Mouse (Mus musculus) intestine, postnatal 0 days (tissue): ENCODE data around the gene Samd1. TPM values are rescaled to one million over a fixed set of nuclear protein-coding genes. Genes with fewer than 3 reads are reported as not detected.
A peak's percentile ranks its signal among the peaks of the same experiment; 100 is the strongest.

ENCODE experiments used
- ATAC-seq: fragments of 200-750 bp; cut with Nextera tagmentation; 2 replicates; pipeline ENCODE4 v1.8.0; 2017; ENCODE audit warnings: mild to moderate bottlenecking, moderate TSS enrichment, moderate library complexity
- H3K27ac ChIP-seq: fragments of 300-500 bp; sonication (generic); 2 replicates; pipeline ENCODE4 v1.5.1; 2014; ENCODE audit warnings: mild to moderate bottlenecking, low read depth, low read length, moderate library complexity
- H3K27me3 ChIP-seq: fragments of 300-500 bp; sonication (generic); replicated peaks from 2 replicates; pipeline ENCODE4 v1.6.1; 2014; ENCODE audit warnings: low read length, mixed read lengths; ENCODE audit not compliant: control insufficient read depth, insufficient read depth
- H3K36me3 ChIP-seq: fragments of 300-500 bp; sonication (generic); 2 replicates; pipeline ENCODE4 v1.6.1; 2014; ENCODE audit warnings: mild to moderate bottlenecking, moderate library complexity; ENCODE audit not compliant: control insufficient read depth, insufficient read depth
- H3K4me1 ChIP-seq: fragments of 300-500 bp; sonication (generic); replicated peaks from 2 replicates; pipeline ENCODE4 v1.6.1; 2014; ENCODE audit warnings: antibody characterized with exemption, low read length, mixed read lengths; ENCODE audit not compliant: control insufficient read depth, insufficient read depth
- H3K4me2 ChIP-seq: fragments of 300-500 bp; sonication (generic); replicated peaks from 2 replicates; pipeline ENCODE4 v1.6.1; 2014; ENCODE audit warnings: low read depth, mild to moderate bottlenecking, moderate library complexity
- H3K4me3 ChIP-seq: fragments of 300-500 bp; sonication (generic); 2 replicates; pipeline ENCODE4 v1.5.1; 2014; ENCODE audit warnings: low read depth, low read length
- H3K9ac ChIP-seq: fragments of 300-500 bp; sonication (generic); 2 replicates; pipeline ENCODE4 v1.6.1; 2014; ENCODE audit warnings: mild to moderate bottlenecking, low read depth, low read length
- H3K9me3 ChIP-seq: fragments of 300-500 bp; sonication (generic); 2 replicates; pipeline ENCODE4 v1.6.1; 2016; ENCODE audit warnings: mixed run types; ENCODE audit not compliant: control insufficient read depth
- CTCF ChIP-seq: sonication (generic); IDR thresholded peaks from 2 replicates; pipeline ENCODE4 v1.5.1; 2016; ENCODE audit warnings: low read depth, mild to moderate bottlenecking, control low read depth, antibody characterized with exemption, moderate library complexity
- WGBS: fragments of 180-500 bp; shearing (Covaris S2); extraction: QIAGEN DNeasy Blood & Tissue Kit; methylation state at CpG from one replicate; pipeline ENCODE4 v1.1.7; 2014; 5-methylcytosine and 5-hydroxymethylcytosine counted together
- polyA plus RNA-seq: library from polyadenylated mRNA; unstranded; fragments of >200 nt; fragmentation: Nextera tagmentation; extraction: Ambion mirVana; gene quantifications from 2 replicates; pipeline ENCODE4 v1.2.1, GENCODE M21; 2015

The Samd1 gene
- polyA plus RNA-seq, 1 experiment from 2014 or later = 4.5 TPM

- ATAC-seq = no peak
- Histone ChIP-seq H3K27me3 (no peaks in the 10 kb centered on the region), H3K9me3 (no peaks in the 10 kb centered on the region), H3K4me1 (no peaks in the 10 kb centered on the region), H3K4me3 (no peak overlapping the region), H3K9ac (no peak overlapping the region), H3K36me3 (peaks cover 11% of the 10 kb centered on the region; the same call in 1 of the 2 replicates), H3K27ac (no peak overlapping the region), H3K4me2 (no peak overlapping the region)
- TF ChIP-seq CTCF = no peak
- WGBS = 93% methylated on average over 7 of the region's 7 CpGs
Observed at GRCm38 (mm10) chr8:83967701-83968100, 29.8 kb upstream of the Samd1 start.

- H3K4me1 ChIP-seq = peaks cover 5% of the 10 kb centered on the region; the same call in 1 of the 2 replicates
- no peak for TF ChIP-seq CTCF
- no peaks in the 10 kb centered on the region for H3K27me3 ChIP-seq
- H3K9me3 ChIP-seq = no peaks in the 10 kb centered on the region
- no peak overlapping the region for H3K9ac ChIP-seq
- peaks cover 11% of the 10 kb centered on the region; the same call in 1 of the 2 replicates for H3K36me3 ChIP-seq
- no peak for ATAC-seq
- no peak overlapping the region for H3K4me3 ChIP-seq
- H3K27ac ChIP-seq = no peak overlapping the region
- H3K4me2 ChIP-seq = no peak overlapping the region
- 96% methylated on average over 4 of the region's 4 CpGs for WGBS
Observed at GRCm38 (mm10) chr8:83971121-83971520, 26.4 kb upstream of the Samd1 start.

- WGBS = 76% methylated on average over 6 of the region's 6 CpGs
- Histone ChIP-seq H3K27me3 (no peaks in the 10 kb centered on the region), H3K36me3 (peaks cover 11% of the 10 kb centered on the region; the same call in 1 of the 2 replicates), H3K9me3 (no peaks in the 10 kb centered on the region), H3K4me3 (peak overlapping the region; percentile 95), H3K9ac (peak overlapping the region; percentile 63; the same call in 1 of the 2 replicates), H3K27ac (peak overlapping the region; percentile 88; the same call in 1 of the 2 replicates), H3K4me1 (peaks cover 5% of the 10 kb centered on the region; the same call in 1 of the 2 replicates), H3K4me2 (peak overlapping the region; percentile 96)
- TF ChIP-seq CTCF = no peak
- ATAC-seq = no peak
Observed at GRCm38 (mm10) chr8:83971661-83972060, 25.8 kb upstream of the Samd1 start.

DNA sequence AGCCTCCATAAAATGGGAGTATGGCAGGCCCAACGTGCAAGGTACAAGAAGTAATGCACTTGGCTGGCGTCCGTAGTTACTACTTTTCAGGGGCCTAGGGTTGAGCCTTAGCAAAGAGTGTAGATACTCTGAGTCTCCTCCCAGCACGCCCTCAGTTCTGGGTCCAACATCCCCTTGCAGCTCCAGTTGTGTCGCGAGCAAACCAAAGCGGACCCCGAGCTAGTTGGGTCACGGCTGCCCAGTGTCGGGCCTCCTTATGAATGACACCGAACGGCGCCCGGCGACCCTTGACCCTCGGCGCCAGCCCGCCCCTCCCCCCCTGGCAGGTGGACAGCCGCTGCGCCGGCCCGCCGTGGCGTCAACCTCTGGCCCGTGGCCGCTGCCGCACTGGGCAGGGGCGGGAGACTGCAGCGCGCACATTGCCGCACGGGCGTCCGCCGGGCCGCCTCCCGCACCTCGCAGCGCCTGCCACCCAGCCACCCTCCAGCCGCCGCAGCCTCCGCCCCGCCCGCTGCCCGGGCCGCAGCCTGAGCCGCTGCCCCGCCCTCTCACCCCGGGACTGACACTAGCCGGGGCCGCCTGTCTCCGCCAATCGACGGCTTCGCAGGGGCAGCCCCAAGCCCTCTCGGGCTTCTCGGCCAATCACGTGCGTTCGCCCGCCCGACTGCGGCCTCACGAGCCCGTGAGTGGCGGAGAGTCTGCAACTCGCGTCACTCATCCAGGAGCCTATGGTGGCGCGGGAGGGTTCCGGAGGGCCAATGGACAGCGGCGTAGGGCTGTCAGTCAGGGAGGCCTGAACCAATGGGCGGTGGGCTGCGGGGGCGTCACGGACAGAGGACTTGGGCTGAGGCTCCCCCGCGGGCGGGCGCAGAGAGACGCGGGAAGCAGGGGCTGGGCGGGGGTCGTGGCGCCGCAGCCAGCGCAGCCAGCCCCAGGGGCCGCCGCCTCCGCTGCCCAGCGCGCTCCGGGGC, 25.0 kb upstream of the Samd1 start, which contains the start of gene Prkaca:
Prkaca (plus strand) TSS at position 844 of the 971 bp plus-strand sequence.
- H3K27me3 ChIP-seq = no peaks in the 10 kb centered on the region
- peak within 1 kb of the TSS; percentile 88 for H3K27ac ChIP-seq
- no peak for TF ChIP-seq CTCF
- H3K4me1 ChIP-seq = peaks cover 5% of the 10 kb centered on the region; the same call in 1 of the 2 replicates
- peak within 1 kb of the TSS; percentile 83 for H3K9ac ChIP-seq
- no peaks in the 10 kb centered on the region for H3K9me3 ChIP-seq
- H3K36me3 ChIP-seq = peaks cover 11% of the 10 kb centered on the region; the same call in 1 of the 2 replicates
- H3K4me3 ChIP-seq = peak within 1 kb of the TSS; percentile 95
- H3K4me2 ChIP-seq = peak within 1 kb of the TSS; percentile 96
- WGBS = under 1% methylated on average over 84 of the region's 94 CpGs
- peak; percentile 97 for ATAC-seq

DNA sequence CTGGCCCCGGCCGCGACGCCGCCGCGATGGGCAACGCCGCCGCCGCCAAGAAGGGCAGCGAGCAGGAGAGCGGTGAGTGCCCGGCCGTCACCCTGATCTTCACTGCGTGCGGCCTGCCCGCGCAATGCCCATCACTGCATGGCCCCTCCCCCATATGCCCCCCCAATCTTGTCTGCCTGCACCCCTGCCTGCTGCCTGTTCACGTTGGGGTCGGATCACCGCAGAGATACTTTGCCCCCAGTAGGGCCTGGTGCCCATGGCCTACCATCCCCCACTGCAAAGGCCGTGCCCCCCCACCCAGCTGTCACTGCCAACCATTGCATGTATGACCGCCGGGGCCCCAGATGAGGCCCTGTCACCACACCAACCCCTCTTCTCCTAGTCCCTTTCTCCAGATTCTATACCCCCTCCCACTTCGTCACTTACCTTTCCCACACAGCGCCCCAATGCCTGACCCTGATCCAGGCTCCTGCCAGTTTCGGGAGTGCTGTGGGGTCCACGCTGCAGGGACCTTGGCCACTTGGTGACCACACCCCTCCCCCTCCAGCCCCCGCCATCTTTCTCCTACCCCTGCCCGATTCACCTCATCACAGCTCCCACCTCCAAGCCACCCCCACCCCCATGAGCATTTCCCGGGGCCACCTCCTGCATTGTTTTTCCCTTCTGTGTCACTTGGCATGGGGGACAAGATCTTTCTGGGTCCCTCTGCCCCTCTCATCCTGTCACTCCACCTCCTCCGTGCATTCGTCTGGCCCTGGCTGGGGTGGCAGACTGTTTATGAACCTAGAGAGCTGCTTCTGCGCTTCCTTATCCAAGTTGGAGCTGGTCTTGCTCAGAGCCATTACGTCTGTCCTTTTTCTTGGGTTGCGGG, 24.1 kb upstream of the Samd1 start:
- Histone ChIP-seq H3K27me3 (no peaks in the 10 kb centered on the region), H3K27ac (peak overlapping the region; percentile 68), H3K4me1 (peaks cover 5% of the 10 kb centered on the region; the same call in 1 of the 2 replicates), H3K36me3 (0 out of 2 replicates have a peak, but pooled peaks cover 3% of the 10 kb centered on the region), H3K4me2 (peak overlapping the region; percentile 96), H3K4me3 (peak overlapping the region; percentile 95), H3K9ac (peak overlapping the region; percentile 83), H3K9me3 (no peaks in the 10 kb centered on the region)
- WGBS = 3% methylated on average over 34 of the region's 37 CpGs
- ATAC-seq = no peak
- TF ChIP-seq CTCF = no peak
